Comparison of ENCODE assay signal across 8 mouse cellular contexts in the genomic region with DNA sequence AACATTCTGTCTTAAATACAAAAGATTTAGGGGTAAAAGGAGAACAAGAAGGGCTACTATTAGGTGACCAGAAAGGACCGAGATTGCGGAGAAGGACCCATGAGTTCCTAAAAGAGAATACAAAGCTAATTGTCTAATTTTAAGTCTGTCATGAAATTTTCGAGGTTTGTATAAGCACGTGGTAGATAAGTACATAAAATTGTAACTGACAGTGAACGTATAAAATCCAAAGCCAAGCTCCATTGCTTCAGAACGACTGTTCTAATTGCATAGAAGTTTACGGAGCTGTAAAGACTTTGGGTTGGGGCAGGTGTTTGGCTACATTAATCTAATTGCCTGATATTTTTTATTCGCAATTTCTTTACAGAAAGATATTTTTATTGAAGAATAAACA. TPM values are rescaled to one million over a fixed set of nuclear protein-coding genes. Genes with fewer than 3 reads are reported as not detected.
DNase-seq lines count a peak whose midpoint lies in the region; ATAC-seq and TF ChIP-seq lines count a peak whose summit lies in the region.

Gene Hmgxb4, plus strand, starts transcription at position 276 of the 394 bp plus-strand sequence.

- ATAC-seq in lung, embryonic 15.5 days (ENCODE audit: borderline replicate concordance, extremely low read depth, low FRiP score, low TSS enrichment): no peak
- no peak for ATAC-seq in heart, postnatal 0 days (ENCODE audit: insufficient read depth, low read depth)
- ATAC-seq in neural tube, embryonic 15.5 days (ENCODE audit: low FRiP score): peak; percentile 13; the same call in 1 of the 2 replicates

- peaks cover 19% of the 10 kb centered on the region for H3K4me1 ChIP-seq in lung, embryonic 15.5 days
- H3K4me1 ChIP-seq in brown adipose tissue, adult 24 weeks (ENCODE audit: control insufficient read depth, insufficient read depth, insufficient read length, low read length): peaks cover 3% of the 10 kb centered on the region; the same call in 1 of the 2 replicates
- 0 out of 2 replicates have a peak, but pooled peaks cover 5% of the 10 kb centered on the region for H3K4me1 ChIP-seq in heart, postnatal 0 days (ENCODE audit: control insufficient read depth, insufficient read depth)
- H3K4me1 ChIP-seq in limb, embryonic 10.5 days: peaks cover 17% of the 10 kb centered on the region
- H3K4me1 ChIP-seq in neural tube, embryonic 15.5 days: peaks cover 14% of the 10 kb centered on the region

- H3K27me3 ChIP-seq in lung, embryonic 15.5 days: no peaks in the 10 kb centered on the region
- no peaks in the 10 kb centered on the region for H3K27me3 ChIP-seq in heart, postnatal 0 days (ENCODE audit: control insufficient read depth, insufficient read depth, low read length)
- H3K27me3 ChIP-seq in limb, embryonic 10.5 days (ENCODE audit: low read depth, poor library complexity, severe bottlenecking): peaks cover 3% of the 10 kb centered on the region
- H3K27me3 ChIP-seq in neural tube, embryonic 15.5 days (replicated peaks): 0 out of 2 replicates have a peak, but pooled peaks cover 7% of the 10 kb centered on the region

- WGBS in lung, embryonic 15.5 days: 12% methylated on average over 8 of the region's 8 CpGs
- WGBS in heart, postnatal 0 days: 12% methylated on average over 8 of the region's 8 CpGs
- WGBS in limb, embryonic 10.5 days: 16% methylated on average over 8 of the region's 8 CpGs
- 8% methylated on average over 8 of the region's 8 CpGs for WGBS in neural tube, embryonic 15.5 days

- no peak for TF ChIP-seq CTCF in heart, postnatal 0 days (IDR thresholded peaks at IDR 0.05; ENCODE audit: low read depth)

- no peak for DNase-seq in lung, postnatal 14 days
- no peak for DNase-seq in heart, postnatal 0 days (ENCODE audit: low spot score)
- DNase-seq in limb, embryonic 10.5 days (ENCODE audit: low spot score): no peak
- DNase-seq in B cell, adult 2 months: no peak
- DNase-seq in gastrocnemius, postnatal 14 days: no peak

- peak within 1 kb of the TSS; percentile 100 for H3K9ac ChIP-seq in lung, embryonic 15.5 days
- H3K9ac ChIP-seq in heart, postnatal 0 days (replicated peaks; ENCODE audit: low read depth, low read length): peak within 1 kb of the TSS; percentile 96
- H3K9ac ChIP-seq in neural tube, embryonic 15.5 days (replicated peaks): peak within 1 kb of the TSS; percentile 99

- intact Hi-C loops in gastrocnemius, postnatal 14 days (cut with DNase I; ENCODE audit: low total_unique reads): no loop called here

- TF ChIP-seq EP300 in heart, postnatal 0 days (IDR thresholded peaks at IDR 0.05; ENCODE audit: low read depth): no peak

- H3K4me3 ChIP-seq in lung, embryonic 15.5 days: peak within 1 kb of the TSS; percentile 97
- H3K4me3 ChIP-seq in brown adipose tissue, adult 24 weeks (ENCODE audit: insufficient read depth, low read depth, low read length): peak within 1 kb of the TSS; percentile 87
- H3K4me3 ChIP-seq in heart, postnatal 0 days (ENCODE audit: low read depth, low read length): peak within 1 kb of the TSS; percentile 91
- H3K4me3 ChIP-seq in limb, embryonic 10.5 days: peak within 1 kb of the TSS; percentile 95
- peak within 1 kb of the TSS; percentile 87 for H3K4me3 ChIP-seq in neural tube, embryonic 15.5 days (replicated peaks)

- no peaks in the 10 kb centered on the region for H3K36me3 ChIP-seq in lung, embryonic 15.5 days
- H3K36me3 ChIP-seq in heart, postnatal 0 days (replicated peaks; ENCODE audit: control insufficient read depth, insufficient read depth, low read length): no peaks in the 10 kb centered on the region
- no peaks in the 10 kb centered on the region; the same call in 1 of the 2 replicates for H3K36me3 ChIP-seq in limb, embryonic 10.5 days
- no peaks in the 10 kb centered on the region for H3K36me3 ChIP-seq in neural tube, embryonic 15.5 days

- H3K9me3 ChIP-seq in lung, embryonic 15.5 days: no peaks in the 10 kb centered on the region
- H3K9me3 ChIP-seq in heart, postnatal 0 days (replicated peaks; ENCODE audit: control insufficient read depth, low read length): no peaks in the 10 kb centered on the region
- no peaks in the 10 kb centered on the region for H3K9me3 ChIP-seq in limb, embryonic 10.5 days (replicated peaks)
- H3K9me3 ChIP-seq in neural tube, embryonic 15.5 days (replicated peaks): no peaks in the 10 kb centered on the region

- H3K4me2 ChIP-seq in lung, embryonic 15.5 days: peak within 1 kb of the TSS; percentile 59
- peak within 1 kb of the TSS; percentile 89 for H3K4me2 ChIP-seq in heart, postnatal 0 days (ENCODE audit: low read depth, low read length)
- H3K4me2 ChIP-seq in neural tube, embryonic 15.5 days: peak within 1 kb of the TSS; percentile 61

- H3K27ac ChIP-seq in lung, embryonic 15.5 days: peak within 1 kb of the TSS; percentile 98
- no peak within 1 kb of the TSS for H3K27ac ChIP-seq in brown adipose tissue, adult 24 weeks (replicated peaks; ENCODE audit: low read depth, low read length)
- H3K27ac ChIP-seq in heart, postnatal 0 days (ENCODE audit: low read depth): peak within 1 kb of the TSS; percentile 93
- peak within 1 kb of the TSS; percentile 100 for H3K27ac ChIP-seq in limb, embryonic 10.5 days
- peak within 1 kb of the TSS; percentile 97 for H3K27ac ChIP-seq in neural tube, embryonic 15.5 days (replicated peaks)

RNA-seq across cellular contexts. Expression of gene Hmgxb4, which starts in this region (rescaled TPM):
- 31.5 and 39.0 TPM in 2 replicates for polyA plus RNA-seq in lung, embryonic 15.5 days (2015; fragmentation: Nextera tagmentation; extraction: Ambion mirVana)
- polyA plus RNA-seq in brown adipose tissue, adult 24 weeks (2012; ENCODE audit: insufficient read depth, insufficient read length, missing spikeins): 7.4 and 9.7 TPM in 2 replicates
- total RNA-seq in heart, postnatal 0 days (2014; rRNA removed; ENCODE audit: low replicate concordance): 17.0 and 23.7 TPM in 2 replicates
- 9.0 and 10.2 TPM in 2 replicates for polyA plus RNA-seq in heart, postnatal 0 days (2015; fragmentation: Nextera tagmentation; extraction: Ambion mirVana)
- 46.6 and 48.2 TPM in 2 replicates for polyA plus RNA-seq in limb, embryonic 10.5 days (2016; fragmentation: Nextera tagmentation; extraction: Ambion mirVana)
- 31.1 and 33.8 TPM in 2 replicates for polyA plus RNA-seq in neural tube, embryonic 15.5 days (2015; fragmentation: Nextera tagmentation; extraction: Ambion mirVana)
- total RNA-seq in gastrocnemius, postnatal 14 days (2021): 1 to 10 TPM; 8.3 to 9.9 TPM
